Mouse (Mus musculus): ENCODE results near the gene Bcl2l14. TPM values are rescaled to one million over a fixed set of nuclear protein-coding genes. Genes with fewer than 3 reads are reported as not detected.

The Bcl2l14 gene
- polyA plus RNA-seq, 1 experiment from 2014 or later: 0.08 TPM

DNA sequence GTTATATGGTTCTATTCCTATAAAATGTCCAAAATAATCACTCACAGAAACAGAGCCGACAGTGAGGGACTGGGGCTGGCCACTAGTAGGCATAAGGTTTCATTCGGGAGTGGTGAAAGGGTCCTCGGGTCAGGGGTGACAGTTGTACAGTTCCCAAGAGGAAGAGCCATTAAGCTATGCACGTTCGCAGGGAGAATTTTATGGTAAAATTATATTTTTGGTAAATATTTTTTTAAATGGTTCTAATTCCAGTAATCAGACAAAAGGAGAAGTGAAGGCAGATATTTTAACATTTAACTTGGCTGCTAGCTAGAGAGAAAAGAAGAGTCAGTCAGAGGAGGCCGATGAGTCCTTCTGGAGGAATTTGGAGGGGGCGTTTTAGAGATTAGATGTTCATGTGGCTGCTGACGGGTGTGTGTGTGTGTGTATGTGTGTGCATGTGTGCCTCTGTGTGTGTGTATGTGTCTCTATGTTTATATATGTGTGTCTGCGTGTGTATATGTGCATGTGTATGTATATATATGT, 38.8 kb downstream of the Bcl2l14 start:
- WGBS: 80% methylated on average over 9 of the region's 9 CpGs
- ATAC-seq (ENCODE audit: low FRiP score): no peak
- H3K4me1 ChIP-seq (replicated peaks): peaks cover 12% of the 10 kb centered on the region

GRCm38 (mm10) chr6:134436955-134437354, 40.8 kb downstream of the Bcl2l14 start:
- Histone ChIP-seq H3K9ac (no peak overlapping the region), H3K4me3 (no peak overlapping the region), H3K36me3 (no peaks in the 10 kb centered on the region), H3K4me2 (no peak overlapping the region), H3K27ac (no peak overlapping the region), H3K27me3 (peaks cover 4% of the 10 kb centered on the region; the same call in 1 of the 2 replicates), H3K4me1 (replicated peaks) (peaks cover 15% of the 10 kb centered on the region), H3K9me3 (no peaks in the 10 kb centered on the region)
- no peak for ATAC-seq (ENCODE audit: low FRiP score)
- 77% methylated on average over 5 of the region's 5 CpGs for WGBS

More for the DNA sequence above, 38.8 kb downstream of the Bcl2l14 start:
- H3K9ac ChIP-seq: no peak overlapping the region
- peaks cover 4% of the 10 kb centered on the region; the same call in 1 of the 2 replicates for H3K27me3 ChIP-seq
- no peak overlapping the region for H3K4me3 ChIP-seq
- H3K4me2 ChIP-seq: no peak overlapping the region
- H3K9me3 ChIP-seq: no peaks in the 10 kb centered on the region
- no peaks in the 10 kb centered on the region for H3K36me3 ChIP-seq
- H3K27ac ChIP-seq: no peak overlapping the region

- peak overlapping the region; percentile 33 for H3K4me3 ChIP-seq
- H3K4me1 ChIP-seq (replicated peaks): peaks cover 15% of the 10 kb centered on the region
- H3K27me3 ChIP-seq: peaks cover 4% of the 10 kb centered on the region; the same call in 1 of the 2 replicates
- H3K9me3 ChIP-seq: no peaks in the 10 kb centered on the region
- no peaks in the 10 kb centered on the region for H3K36me3 ChIP-seq
- peak overlapping the region; percentile 74 for H3K27ac ChIP-seq
- peak overlapping the region; percentile 57 for H3K4me2 ChIP-seq
- H3K9ac ChIP-seq: peak overlapping the region; percentile 69
- ATAC-seq (ENCODE audit: low FRiP score): peak; percentile 83
- WGBS: 15% methylated on average over 23 of the region's 23 CpGs
Measured at GRCm38 (mm10) chr6:134439401-134440021, 43.4 kb downstream of the Bcl2l14 start.

- no peaks in the 10 kb centered on the region for H3K9me3 ChIP-seq
- peaks cover 5% of the 10 kb centered on the region for H3K36me3 ChIP-seq
- peak overlapping the region; percentile 74 for H3K27ac ChIP-seq
- H3K27me3 ChIP-seq: peaks cover 4% of the 10 kb centered on the region; the same call in 1 of the 2 replicates
- H3K4me1 ChIP-seq (replicated peaks): peaks cover 15% of the 10 kb centered on the region
- H3K4me2 ChIP-seq: peak overlapping the region; percentile 57
- 0 out of 2 replicates have a peak, but pooled peaks have one; percentile 6 for ATAC-seq (ENCODE audit: low FRiP score)
- H3K9ac ChIP-seq: peak overlapping the region; percentile 69
- 28% methylated on average over 10 of the region's 10 CpGs for WGBS
- H3K4me3 ChIP-seq: peak overlapping the region; percentile 33
Measured at GRCm38 (mm10) chr6:134440023-134440422, 43.9 kb downstream of the Bcl2l14 start.

DNA sequence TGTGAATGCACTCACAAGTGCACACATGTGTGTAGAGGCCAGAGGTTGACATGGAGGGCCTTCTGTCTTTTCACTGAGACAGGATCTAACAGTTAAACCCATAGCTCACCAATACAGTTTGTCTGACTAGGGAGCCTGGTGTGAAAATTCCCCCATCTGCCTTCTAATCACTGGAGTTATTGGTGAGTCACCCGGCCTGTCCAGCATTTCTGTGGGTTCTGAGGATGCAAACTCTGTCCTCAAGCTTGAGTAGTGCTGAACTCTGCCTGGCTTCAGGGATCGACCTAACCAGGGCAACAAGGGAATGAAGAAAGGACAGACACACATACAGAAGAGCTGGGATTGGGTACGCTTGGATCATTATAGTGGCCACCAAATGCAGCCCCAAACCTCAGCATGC, 45.6 kb downstream of the Bcl2l14 start:
- H3K27me3 ChIP-seq: peaks cover 4% of the 10 kb centered on the region; the same call in 1 of the 2 replicates
- H3K9ac ChIP-seq: no peak overlapping the region
- no peak overlapping the region for H3K4me3 ChIP-seq
- no peaks in the 10 kb centered on the region for H3K9me3 ChIP-seq
- peaks cover 14% of the 10 kb centered on the region for H3K36me3 ChIP-seq
- no peak overlapping the region for H3K4me2 ChIP-seq
- H3K27ac ChIP-seq: no peak overlapping the region
- no peak for ATAC-seq (ENCODE audit: low FRiP score)
- peaks cover 15% of the 10 kb centered on the region for H3K4me1 ChIP-seq (replicated peaks)
- 94% methylated on average over 3 of the region's 3 CpGs for WGBS

DNA sequence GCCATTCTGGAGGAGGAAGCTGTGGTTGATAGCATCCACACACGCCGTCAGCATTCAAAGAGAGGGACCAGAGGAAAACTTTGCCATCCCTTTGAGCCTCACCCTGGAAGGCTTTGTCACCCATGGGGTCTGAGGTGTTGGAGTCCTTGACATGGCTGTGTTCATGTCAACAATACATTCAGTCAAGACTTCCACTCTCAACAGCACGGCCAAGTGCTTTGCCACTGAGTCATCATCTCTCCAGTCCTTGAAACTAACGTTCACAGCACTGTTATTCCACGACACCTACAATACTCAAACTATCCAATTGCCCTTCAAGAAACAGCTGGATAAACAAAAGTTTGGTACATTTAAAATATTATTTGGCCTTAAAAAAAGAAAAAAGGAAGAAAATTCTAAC, 46.1 kb downstream of the Bcl2l14 start:
- peaks cover 14% of the 10 kb centered on the region for H3K36me3 ChIP-seq
- H3K4me1 ChIP-seq (replicated peaks): peaks cover 15% of the 10 kb centered on the region
- no peak overlapping the region for H3K4me2 ChIP-seq
- H3K27me3 ChIP-seq: peaks cover 4% of the 10 kb centered on the region; the same call in 1 of the 2 replicates
- H3K9ac ChIP-seq: no peak overlapping the region
- H3K27ac ChIP-seq: no peak overlapping the region
- no peaks in the 10 kb centered on the region for H3K9me3 ChIP-seq
- no peak overlapping the region for H3K4me3 ChIP-seq
- 89% methylated on average over 5 of the region's 5 CpGs for WGBS
- ATAC-seq (ENCODE audit: low FRiP score): no peak

DNA sequence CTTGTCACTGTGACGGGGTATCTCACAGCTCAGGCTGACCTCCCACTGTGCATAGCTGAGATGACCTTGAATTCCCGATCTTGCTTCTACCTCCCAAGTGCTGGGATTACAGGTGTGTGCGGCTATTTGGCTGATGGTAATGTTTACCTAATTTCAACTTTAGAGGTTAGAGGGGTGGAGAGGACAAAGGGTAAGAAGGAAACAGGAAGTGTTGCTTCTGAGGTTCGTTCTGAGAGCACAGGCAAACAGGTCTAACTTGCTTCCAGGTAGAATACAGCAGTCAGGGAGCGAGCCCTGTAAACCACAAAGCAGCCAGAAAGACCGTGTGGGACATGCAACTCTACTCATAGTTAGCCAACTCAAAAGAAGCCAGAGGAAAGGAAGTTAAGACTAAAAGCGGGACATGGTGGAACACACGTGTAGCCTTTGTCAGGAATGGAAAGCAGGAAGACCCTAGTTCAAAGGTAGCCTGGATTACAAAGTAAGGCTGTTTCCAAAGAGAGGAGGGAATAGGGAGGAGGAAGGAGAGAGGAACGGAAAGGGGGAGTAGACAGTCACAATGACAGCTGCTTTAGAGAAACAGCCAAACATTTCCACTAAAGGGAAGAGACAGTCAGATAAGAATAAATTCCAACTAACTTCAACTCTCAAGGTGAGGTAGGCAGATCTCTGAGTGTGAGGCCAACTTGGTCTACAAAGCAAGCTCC, 47.2 kb downstream of the Bcl2l14 start:
- H3K4me2 ChIP-seq: no peak overlapping the region
- WGBS: 83% methylated on average over 9 of the region's 9 CpGs
- H3K9me3 ChIP-seq: no peaks in the 10 kb centered on the region
- peaks cover 15% of the 10 kb centered on the region for H3K4me1 ChIP-seq (replicated peaks)
- peaks cover 14% of the 10 kb centered on the region for H3K36me3 ChIP-seq
- no peak overlapping the region for H3K27ac ChIP-seq
- H3K9ac ChIP-seq: no peak overlapping the region
- no peak for ATAC-seq (ENCODE audit: low FRiP score)
- H3K27me3 ChIP-seq: peaks cover under 1% of the 10 kb centered on the region; the same call in 1 of the 2 replicates
- no peak overlapping the region for H3K4me3 ChIP-seq

- Histone ChIP-seq H3K36me3 (peaks cover 18% of the 10 kb centered on the region), H3K4me3 (no peak overlapping the region), H3K4me1 (replicated peaks) (peaks cover 14% of the 10 kb centered on the region), H3K9ac (no peak overlapping the region), H3K27me3 (no peaks in the 10 kb centered on the region), H3K27ac (no peak overlapping the region), H3K9me3 (no peaks in the 10 kb centered on the region), H3K4me2 (no peak overlapping the region)
- WGBS: 87% methylated on average over 5 of the region's 5 CpGs
- ATAC-seq (ENCODE audit: low FRiP score): no peak
Measured at GRCm38 (mm10) chr6:134443925-134444324, 47.8 kb downstream of the Bcl2l14 start.

- peaks cover 10% of the 10 kb centered on the region; the same call in 1 of the 2 replicates for H3K4me1 ChIP-seq (replicated peaks)
- H3K4me3 ChIP-seq: no peak overlapping the region
- no peaks in the 10 kb centered on the region for H3K27me3 ChIP-seq
- H3K9me3 ChIP-seq: no peaks in the 10 kb centered on the region
- H3K27ac ChIP-seq: no peak overlapping the region
- H3K9ac ChIP-seq: no peak overlapping the region
- 94% methylated on average over 12 of the region's 12 CpGs for WGBS
- H3K36me3 ChIP-seq: peaks cover 54% of the 10 kb centered on the region
- ATAC-seq (ENCODE audit: low FRiP score): no peak
- no peak overlapping the region for H3K4me2 ChIP-seq
Measured at GRCm38 (mm10) chr6:134448451-134448850, 52.3 kb downstream of the Bcl2l14 start.

DNA sequence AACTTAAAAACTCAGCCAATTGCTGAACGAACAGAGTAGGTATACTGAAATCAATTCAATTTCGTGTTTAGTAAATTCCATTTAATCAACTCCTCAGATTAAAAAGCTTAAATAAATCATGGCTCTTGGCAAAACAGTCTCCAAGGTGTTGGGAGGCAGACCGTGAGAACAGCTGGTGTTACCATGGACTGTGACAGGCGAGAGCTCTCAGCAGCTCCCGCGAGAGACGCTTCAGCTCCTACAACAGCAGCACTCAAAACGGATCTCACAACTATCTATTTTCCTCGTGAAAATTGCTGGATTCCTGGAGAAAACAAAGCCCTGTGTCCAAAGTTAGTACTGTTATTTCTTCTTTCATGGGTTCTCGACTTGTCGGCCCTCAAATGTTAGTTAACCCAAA, 53.8 kb downstream of the Bcl2l14 start:
- no peaks in the 10 kb centered on the region for H3K27me3 ChIP-seq
- peak overlapping the region; percentile 23; the same call in 1 of the 2 replicates for H3K27ac ChIP-seq
- H3K4me1 ChIP-seq (replicated peaks): peaks cover 10% of the 10 kb centered on the region; the same call in 1 of the 2 replicates
- no peaks in the 10 kb centered on the region for H3K9me3 ChIP-seq
- no peak overlapping the region for H3K9ac ChIP-seq
- 58% methylated on average over 11 of the region's 11 CpGs for WGBS
- H3K4me3 ChIP-seq: no peak overlapping the region
- ATAC-seq (ENCODE audit: low FRiP score): no peak
- H3K4me2 ChIP-seq: no peak overlapping the region
- peaks cover 65% of the 10 kb centered on the region for H3K36me3 ChIP-seq

GRCm38 (mm10) chr6:134450661-134451119, 54.6 kb downstream of the Bcl2l14 start:
- peaks cover 68% of the 10 kb centered on the region for H3K36me3 ChIP-seq
- peak overlapping the region; percentile 4; the same call in 1 of the 2 replicates for H3K27ac ChIP-seq
- WGBS: 61% methylated on average over 13 of the region's 14 CpGs
- peaks cover 10% of the 10 kb centered on the region; the same call in 1 of the 2 replicates for H3K4me1 ChIP-seq (replicated peaks)
- no peak overlapping the region for H3K9ac ChIP-seq
- H3K27me3 ChIP-seq: no peaks in the 10 kb centered on the region
- peak; percentile 62; the same call in 1 of the 2 replicates for ATAC-seq (ENCODE audit: low FRiP score)
- H3K4me3 ChIP-seq: no peak overlapping the region
- no peaks in the 10 kb centered on the region for H3K9me3 ChIP-seq
- no peak overlapping the region for H3K4me2 ChIP-seq

- Histone ChIP-seq H3K27me3 (no peaks in the 10 kb centered on the region), H3K9me3 (no peaks in the 10 kb centered on the region), H3K4me3 (no peak overlapping the region), H3K4me2 (no peak overlapping the region), H3K27ac (no peak overlapping the region), H3K9ac (no peak overlapping the region), H3K4me1 (replicated peaks) (peaks cover 10% of the 10 kb centered on the region; the same call in 1 of the 2 replicates), H3K36me3 (peaks cover 91% of the 10 kb centered on the region)
- WGBS: 88% methylated on average over 1 of the region's 1 CpGs
- ATAC-seq (ENCODE audit: low FRiP score): no peak
Measured at GRCm38 (mm10) chr6:134454093-134454492, 58.0 kb downstream of the Bcl2l14 start.

Data from hindbrain, embryonic 13.5 days (tissue).